Mouse (Mus musculus): Measurements from ENCODE around the gene Mki67. TPM values are rescaled to one million over a fixed set of nuclear protein-coding genes. Genes with fewer than 3 reads are reported as not detected.

Gene Mki67
- total RNA-seq, 1 experiment = 96.9 TPM

GRCm38 (mm10) chr7:135659314-135659935 lies 56.7 kb downstream of the Mki67 start:
- Histone ChIP-seq H3K4me3 (ENCODE audit: insufficient read depth in 1 of 2, low read depth in 1 of 2, low read length in 2 of 2, poor library complexity in 1 of 2, severe bottlenecking in 1 of 2) (no peak overlapping the region), H3K9ac (ENCODE audit: insufficient read depth, low read depth, low read length, poor library complexity, severe bottlenecking) (no peak overlapping the region), H3K4me1 (ENCODE audit: control insufficient read depth in 2 of 2, insufficient read depth in 2 of 2, low read length in 2 of 2, poor library complexity in 1 of 2) (no peaks in the 10 kb centered on the region), H3K9me3 (ENCODE audit: control insufficient read depth, insufficient read depth, low read depth, low read length) (no peaks in the 10 kb centered on the region), H3K27ac (ENCODE audit: insufficient read depth, low read depth, low read length, poor library complexity, severe bottlenecking) (no peak overlapping the region), H3K36me3 (ENCODE audit: control insufficient read depth, insufficient read depth, low read length, poor library complexity, severe bottlenecking) (no peaks in the 10 kb centered on the region)
- no peak for DNase-seq (ENCODE audit: low read depth, low spot score)
- TF ChIP-seq ZNF384 (IDR thresholded peaks at IDR 0.05; ENCODE audit: low read depth, low read length) (no peak), HCFC1 (IDR thresholded peaks at IDR 0.05; ENCODE audit: borderline replicate concordance, insufficient read depth, low read length) (no peak), MAFK (IDR thresholded peaks at IDR 0.05; ENCODE audit: insufficient read depth, low read depth, low read length) (no peak)
- in situ Hi-C loops (cut with MboI; ENCODE audit: low sequenced_read_pairs in 2 of 2, unreplicated experiment in 2 of 2) = no loop called here

- TF ChIP-seq ZC3H11A (IDR thresholded peaks at IDR 0.05; ENCODE audit: borderline replicate concordance, low read depth, low read length) (no peak), MAFK (IDR thresholded peaks at IDR 0.05; ENCODE audit: insufficient read depth, low read depth, low read length) (no peak), HCFC1 (IDR thresholded peaks at IDR 0.05; ENCODE audit: borderline replicate concordance, insufficient read depth, low read length) (no peak), ZNF384 (IDR thresholded peaks at IDR 0.05; ENCODE audit: low read depth, low read length) (no peak), CHD2 (IDR thresholded peaks at IDR 0.05; ENCODE audit: low read depth, low read length) (no peak)
- H3K36me3 ChIP-seq (ENCODE audit: control insufficient read depth, insufficient read depth, low read length, poor library complexity, severe bottlenecking) = no peaks in the 10 kb centered on the region
- in situ Hi-C loops (cut with MboI; ENCODE audit: low sequenced_read_pairs in 2 of 2, unreplicated experiment in 2 of 2) = no loop called here
These were observed 58.0 kb downstream of the Mki67 start for GRCm38 (mm10) chr7:135658150-135658549.

GRCm38 (mm10) chr7:135655113-135655512 lies 61.0 kb downstream of the Mki67 start:
- Histone ChIP-seq H3K9ac (ENCODE audit: insufficient read depth, low read depth, low read length, poor library complexity, severe bottlenecking) (no peak overlapping the region), H3K9me3 (ENCODE audit: control insufficient read depth, insufficient read depth, low read depth, low read length) (no peaks in the 10 kb centered on the region), H3K4me3 (ENCODE audit: insufficient read depth in 1 of 2, low read depth in 1 of 2, low read length in 2 of 2, poor library complexity in 1 of 2, severe bottlenecking in 1 of 2) (no peak overlapping the region), H3K4me1 (ENCODE audit: control insufficient read depth in 2 of 2, insufficient read depth in 2 of 2, low read length in 2 of 2, poor library complexity in 1 of 2) (no peaks in the 10 kb centered on the region), H3K27ac (ENCODE audit: insufficient read depth, low read depth, low read length, poor library complexity, severe bottlenecking) (no peak overlapping the region), H3K36me3 (ENCODE audit: control insufficient read depth, insufficient read depth, low read length, poor library complexity, severe bottlenecking) (no peaks in the 10 kb centered on the region)
- no peak for TF ChIP-seq HCFC1 (IDR thresholded peaks at IDR 0.05; ENCODE audit: borderline replicate concordance, insufficient read depth, low read length)
- TF ChIP-seq MAFK (IDR thresholded peaks at IDR 0.05; ENCODE audit: insufficient read depth, low read depth, low read length) = no peak
- no peak for TF ChIP-seq ZC3H11A (IDR thresholded peaks at IDR 0.05; ENCODE audit: borderline replicate concordance, low read depth, low read length)
- TF ChIP-seq CHD2 (IDR thresholded peaks at IDR 0.05; ENCODE audit: low read depth, low read length) = no peak
- no peak for TF ChIP-seq ZNF384 (IDR thresholded peaks at IDR 0.05; ENCODE audit: low read depth, low read length)
- in situ Hi-C loops (cut with MboI; ENCODE audit: low sequenced_read_pairs in 2 of 2, unreplicated experiment in 2 of 2) = no loop called here
- DNase-seq (ENCODE audit: low read depth, low spot score) = no peak

More at GRCm38 (mm10) chr7:135658150-135658549, 58.0 kb downstream of the Mki67 start:
- Histone ChIP-seq H3K27ac (ENCODE audit: insufficient read depth, low read depth, low read length, poor library complexity, severe bottlenecking) (no peak overlapping the region), H3K4me3 (ENCODE audit: insufficient read depth in 1 of 2, low read depth in 1 of 2, low read length in 2 of 2, poor library complexity in 1 of 2, severe bottlenecking in 1 of 2) (no peak overlapping the region), H3K4me1 (ENCODE audit: control insufficient read depth in 2 of 2, insufficient read depth in 2 of 2, low read length in 2 of 2, poor library complexity in 1 of 2) (no peaks in the 10 kb centered on the region), H3K9ac (ENCODE audit: insufficient read depth, low read depth, low read length, poor library complexity, severe bottlenecking) (no peak overlapping the region), H3K9me3 (ENCODE audit: control insufficient read depth, insufficient read depth, low read depth, low read length) (no peaks in the 10 kb centered on the region)
- DNase-seq (ENCODE audit: low read depth, low spot score) = no peak

- H3K9me3 ChIP-seq (ENCODE audit: control insufficient read depth, insufficient read depth, low read depth, low read length) = no peaks in the 10 kb centered on the region
- TF ChIP-seq HCFC1 (IDR thresholded peaks at IDR 0.05; ENCODE audit: borderline replicate concordance, insufficient read depth, low read length) (no peak), ZNF384 (IDR thresholded peaks at IDR 0.05; ENCODE audit: low read depth, low read length) (no peak), ZC3H11A (IDR thresholded peaks at IDR 0.05; ENCODE audit: borderline replicate concordance, low read depth, low read length) (no peak), CHD2 (IDR thresholded peaks at IDR 0.05; ENCODE audit: low read depth, low read length) (no peak), MAFK (IDR thresholded peaks at IDR 0.05; ENCODE audit: insufficient read depth, low read depth, low read length) (no peak)
- no peak overlapping the region for H3K27ac ChIP-seq (ENCODE audit: insufficient read depth, low read depth, low read length, poor library complexity, severe bottlenecking)
- no peak overlapping the region for H3K4me3 ChIP-seq (ENCODE audit: insufficient read depth in 1 of 2, low read depth in 1 of 2, low read length in 2 of 2, poor library complexity in 1 of 2, severe bottlenecking in 1 of 2)
- in situ Hi-C loops (cut with MboI; ENCODE audit: low sequenced_read_pairs in 2 of 2, unreplicated experiment in 2 of 2) = no loop called here
- DNase-seq (ENCODE audit: low read depth, low spot score) = no peak
- no peaks in the 10 kb centered on the region for H3K4me1 ChIP-seq (ENCODE audit: control insufficient read depth in 2 of 2, insufficient read depth in 2 of 2, low read length in 2 of 2, poor library complexity in 1 of 2)
- H3K36me3 ChIP-seq (ENCODE audit: control insufficient read depth, insufficient read depth, low read length, poor library complexity, severe bottlenecking) = no peaks in the 10 kb centered on the region
- no peak overlapping the region for H3K9ac ChIP-seq (ENCODE audit: insufficient read depth, low read depth, low read length, poor library complexity, severe bottlenecking)
These were observed 61.9 kb downstream of the Mki67 start for GRCm38 (mm10) chr7:135654288-135654687.

GRCm38 (mm10) chr7:135653601-135654000 lies 62.6 kb downstream of the Mki67 start:
- DNase-seq (ENCODE audit: low read depth, low spot score) = no peak
- H3K9me3 ChIP-seq (ENCODE audit: control insufficient read depth, insufficient read depth, low read depth, low read length) = no peaks in the 10 kb centered on the region
- in situ Hi-C loops (cut with MboI; ENCODE audit: low sequenced_read_pairs in 2 of 2, unreplicated experiment in 2 of 2) = no loop called here
- H3K36me3 ChIP-seq (ENCODE audit: control insufficient read depth, insufficient read depth, low read length, poor library complexity, severe bottlenecking) = no peaks in the 10 kb centered on the region
- H3K4me1 ChIP-seq (ENCODE audit: control insufficient read depth in 2 of 2, insufficient read depth in 2 of 2, low read length in 2 of 2, poor library complexity in 1 of 2) = no peaks in the 10 kb centered on the region
- H3K4me3 ChIP-seq (ENCODE audit: insufficient read depth in 1 of 2, low read depth in 1 of 2, low read length in 2 of 2, poor library complexity in 1 of 2, severe bottlenecking in 1 of 2) = no peak overlapping the region
- no peak overlapping the region for H3K27ac ChIP-seq (ENCODE audit: insufficient read depth, low read depth, low read length, poor library complexity, severe bottlenecking)
- H3K9ac ChIP-seq (ENCODE audit: insufficient read depth, low read depth, low read length, poor library complexity, severe bottlenecking) = no peak overlapping the region
- TF ChIP-seq ZNF384 (IDR thresholded peaks at IDR 0.05; ENCODE audit: low read depth, low read length) (no peak), ZC3H11A (IDR thresholded peaks at IDR 0.05; ENCODE audit: borderline replicate concordance, low read depth, low read length) (no peak), MAFK (IDR thresholded peaks at IDR 0.05; ENCODE audit: insufficient read depth, low read depth, low read length) (no peak), CHD2 (IDR thresholded peaks at IDR 0.05; ENCODE audit: low read depth, low read length) (no peak), HCFC1 (IDR thresholded peaks at IDR 0.05; ENCODE audit: borderline replicate concordance, insufficient read depth, low read length) (no peak)
